Mouse (Mus musculus) heart, postnatal 0 days (tissue): Measurements from ENCODE around the gene Hivep3.

Experiments
- CTCF ChIP-seq: IDR thresholded peaks from 2 replicates; pipeline ENCODE4 v1.5.1; 2016; ENCODE audit warnings: antibody characterized with exemption, control low read depth, low read depth
- EP300 ChIP-seq: IDR thresholded peaks from 2 replicates; pipeline ENCODE4 v1.6.1; 2016; ENCODE audit warnings: antibody characterized with exemption, low read depth

DNA sequence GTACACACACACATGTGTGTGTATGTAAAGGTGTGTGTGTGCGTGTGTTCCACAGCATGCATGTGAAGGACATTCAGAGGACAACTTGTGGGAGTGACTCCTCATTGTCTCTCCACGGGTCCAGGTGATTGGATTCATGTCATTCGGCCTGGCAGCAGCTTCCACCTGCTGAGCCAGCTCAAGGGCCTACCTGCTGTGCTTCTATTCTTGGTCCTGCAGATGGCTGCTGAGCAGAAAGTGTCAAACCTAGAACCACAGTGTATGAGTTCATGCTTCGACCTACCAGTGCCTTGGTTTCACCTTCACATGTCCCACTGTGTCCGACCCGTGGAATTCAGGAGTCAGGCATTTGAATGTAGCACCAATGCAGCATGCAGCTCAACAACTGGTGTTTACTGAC is 206.2 kb downstream of the Hivep3 start:
- TF ChIP-seq CTCF (no peak), EP300 (no peak)
